Mouse (Mus musculus) liver, postnatal 0 days (tissue): ENCODE data around the gene Kat6b. TPM values are rescaled to one million over a fixed set of nuclear protein-coding genes. Genes with fewer than 3 reads are reported as not detected.

Experiments
- ATAC-seq: fragments of 200-750 bp; cut with Nextera tagmentation; 2 replicates; pipeline ENCODE4 v1.8.0; 2017; ENCODE audit warnings: mild to moderate bottlenecking, moderate library complexity
- DNase-seq: peaks from one replicate; pipeline ENCODE4 v3.0.0-alpha.2; 2016
- H3K27ac ChIP-seq: fragments of 300-500 bp; sonication (generic); 2 replicates; pipeline ENCODE4 v1.5.1; 2014; ENCODE audit warnings: antibody characterized with exemption, moderate library complexity, mild to moderate bottlenecking, low read depth
- H3K27me3 ChIP-seq: fragments of 300-500 bp; sonication (generic); 2 replicates; pipeline ENCODE4 v1.6.1; 2014; ENCODE audit warnings: low read length, control low read depth, mixed read lengths; ENCODE audit not compliant: insufficient read depth
- H3K36me3 ChIP-seq: fragments of 300-500 bp; sonication (generic); replicated peaks from 2 replicates; pipeline ENCODE4 v1.6.1; 2014; ENCODE audit warnings: mild to moderate bottlenecking, control low read depth, low read length, moderate library complexity, mixed read lengths; ENCODE audit not compliant: insufficient read depth
- H3K4me1 ChIP-seq: fragments of 300-500 bp; sonication (generic); 2 replicates; pipeline ENCODE4 v1.6.1; 2014; ENCODE audit warnings: antibody characterized with exemption, mild to moderate bottlenecking, control low read depth; ENCODE audit not compliant: insufficient read depth
- H3K4me2 ChIP-seq: fragments of 300-500 bp; sonication (generic); 2 replicates; pipeline ENCODE4 v1.6.1; 2014; ENCODE audit warnings: low read depth, mild to moderate bottlenecking, low read length, moderate library complexity, mixed read lengths
- H3K4me3 ChIP-seq: fragments of 300-500 bp; sonication (generic); 2 replicates; pipeline ENCODE4 v1.5.1; 2014; ENCODE audit warnings: low read depth, low read length
- H3K9ac ChIP-seq: fragments of 300-500 bp; sonication (generic); replicated peaks from 2 replicates; pipeline ENCODE4 v1.6.1; 2014; ENCODE audit warnings: mild to moderate bottlenecking, moderate library complexity
- H3K9me3 ChIP-seq: fragments of 300-500 bp; sonication (generic); 2 replicates; pipeline ENCODE4 v1.6.1; 2016; ENCODE audit warnings: mild to moderate bottlenecking, control low read depth, low read length, mixed read lengths
- CTCF ChIP-seq: sonication (generic); IDR thresholded peaks from 2 replicates; pipeline ENCODE4 v1.5.1; 2016; ENCODE audit warnings: antibody characterized with exemption, low read depth
- EP300 ChIP-seq: IDR thresholded peaks from 2 replicates; pipeline ENCODE4 v1.6.1; 2016; ENCODE audit warnings: antibody characterized with exemption, low read depth, mild to moderate bottlenecking
- WGBS: fragments of 180-500 bp; shearing (Covaris S2); extraction: QIAGEN DNeasy Blood & Tissue Kit; methylation state at CpG from one replicate; pipeline ENCODE4 v1.1.7; 2014; ENCODE audit not compliant: insufficient replicate concordance; 5-methylcytosine and 5-hydroxymethylcytosine counted together
- polyA plus RNA-seq: library from polyadenylated mRNA; unstranded; fragments of >200 nt; fragmentation: Nextera tagmentation; extraction: Ambion mirVana; gene quantifications from 2 replicates; pipeline ENCODE4 v1.2.1, GENCODE M21; 2015

Gene Kat6b
- polyA plus RNA-seq, 1 experiment from 2014 or later = 1.5 TPM

- Histone ChIP-seq H3K9ac (peak overlapping the region; percentile 84), H3K4me2 (peak overlapping the region; percentile 98), H3K27me3 (no peaks in the 10 kb centered on the region), H3K9me3 (no peaks in the 10 kb centered on the region), H3K4me1 (peaks cover 20% of the 10 kb centered on the region), H3K27ac (peak overlapping the region; percentile 97), H3K4me3 (peak overlapping the region; percentile 76), H3K36me3 (no peaks in the 10 kb centered on the region)
- TF ChIP-seq EP300 (peak; percentile 75), CTCF (peak; percentile 33)
- peak; percentile 99 for DNase-seq
- peak; percentile 94 for ATAC-seq
- WGBS = 4% methylated on average over 64 of the region's 75 CpGs
These were observed 19.2 kb downstream of the Kat6b start for GRCm38 (mm10) chr14:21500154-21501047.

DNA sequence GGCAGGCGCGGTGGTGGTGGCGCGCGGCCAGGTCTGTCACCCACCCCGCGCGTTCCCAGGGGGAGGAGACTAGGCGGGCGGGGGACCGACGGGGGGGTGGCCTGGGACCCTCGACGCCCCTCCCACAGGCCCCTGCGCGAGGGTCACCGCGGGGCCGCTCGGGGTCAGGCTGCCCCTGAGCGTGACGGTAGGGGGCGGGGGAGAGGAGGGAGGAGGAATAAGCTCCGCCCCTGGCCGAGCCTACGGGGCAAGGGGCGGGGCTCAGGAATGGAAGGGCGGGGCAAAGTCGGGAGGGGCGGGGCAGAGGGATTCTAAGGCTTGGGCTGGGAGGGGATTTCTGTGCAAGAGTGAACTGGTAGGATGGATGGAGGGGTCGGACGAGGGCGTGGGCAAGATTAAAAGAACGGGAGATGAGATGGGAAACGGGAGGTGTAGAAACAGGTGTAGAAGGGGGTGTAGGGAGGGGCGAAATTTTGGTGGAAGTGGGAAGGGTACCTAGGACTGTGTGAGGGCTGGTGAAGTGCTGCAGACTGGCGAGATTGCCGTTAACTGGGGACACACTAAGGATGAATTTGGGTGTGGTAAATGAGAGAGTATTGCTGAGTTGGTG is 19.9 kb downstream of the Kat6b start:
- Histone ChIP-seq H3K9ac (peak overlapping the region; percentile 84), H3K36me3 (no peaks in the 10 kb centered on the region), H3K27me3 (no peaks in the 10 kb centered on the region), H3K4me2 (peak overlapping the region; percentile 98), H3K4me1 (peaks cover 20% of the 10 kb centered on the region), H3K9me3 (no peaks in the 10 kb centered on the region), H3K4me3 (peak overlapping the region; percentile 76), H3K27ac (peak overlapping the region; percentile 97)
- TF ChIP-seq CTCF (peak; percentile 42), EP300 (no peak)
- 2% methylated on average over 28 of the region's 38 CpGs for WGBS
- DNase-seq (peak; percentile 92), ATAC-seq (peak; percentile 64)

DNA sequence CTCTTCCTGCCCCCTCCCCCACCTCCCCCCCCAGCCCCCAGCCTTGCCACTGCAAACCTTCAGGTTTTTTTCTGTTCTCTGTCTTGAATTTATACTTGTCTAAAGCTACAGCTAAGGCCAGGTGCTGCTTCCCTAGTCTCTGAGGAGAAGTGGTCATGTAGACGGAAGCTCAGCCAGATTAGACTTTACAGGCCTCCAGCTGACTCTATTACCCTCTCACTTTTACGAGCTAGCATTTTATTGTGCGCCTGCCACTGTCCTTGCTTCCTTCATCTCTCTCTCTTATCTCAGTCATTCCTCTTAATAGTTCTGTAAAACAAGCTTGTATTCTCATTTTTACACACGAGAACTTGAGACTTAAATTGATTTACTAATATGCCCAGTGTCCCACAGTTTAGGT is 23.8 kb downstream of the Kat6b start:
- ATAC-seq (no peak), DNase-seq (no peak)
- TF ChIP-seq CTCF (no peak), EP300 (no peak)
- Histone ChIP-seq H3K9ac (no peak overlapping the region), H3K9me3 (no peaks in the 10 kb centered on the region), H3K4me3 (no peak overlapping the region), H3K27me3 (no peaks in the 10 kb centered on the region), H3K4me2 (no peak overlapping the region), H3K27ac (no peak overlapping the region), H3K4me1 (peaks cover 24% of the 10 kb centered on the region), H3K36me3 (no peaks in the 10 kb centered on the region)
- 46% methylated on average over 4 of the region's 4 CpGs for WGBS

GRCm38 (mm10) chr14:21507046-21507445 is 25.8 kb downstream of the Kat6b start:
- 75% methylated on average over 5 of the region's 5 CpGs for WGBS
- H3K4me2 ChIP-seq = no peak overlapping the region
- no peaks in the 10 kb centered on the region for H3K9me3 ChIP-seq
- H3K4me3 ChIP-seq = no peak overlapping the region
- no peak overlapping the region for H3K9ac ChIP-seq
- no peak overlapping the region for H3K27ac ChIP-seq
- peaks cover 16% of the 10 kb centered on the region for H3K4me1 ChIP-seq
- ATAC-seq (no peak), DNase-seq (no peak)
- no peaks in the 10 kb centered on the region for H3K27me3 ChIP-seq
- no peaks in the 10 kb centered on the region for H3K36me3 ChIP-seq
- TF ChIP-seq EP300 (no peak), CTCF (no peak)

GRCm38 (mm10) chr14:21509111-21509905 is 28.1 kb downstream of the Kat6b start:
- no peak overlapping the region for H3K4me2 ChIP-seq
- H3K9ac ChIP-seq = no peak overlapping the region
- no peaks in the 10 kb centered on the region for H3K9me3 ChIP-seq
- ATAC-seq (no peak), DNase-seq (no peak)
- H3K27me3 ChIP-seq = no peaks in the 10 kb centered on the region
- no peak overlapping the region for H3K4me3 ChIP-seq
- WGBS = 64% methylated on average over 3 of the region's 3 CpGs
- no peaks in the 10 kb centered on the region for H3K36me3 ChIP-seq
- TF ChIP-seq EP300 = no peak
- no peak for TF ChIP-seq CTCF
- H3K27ac ChIP-seq = no peak overlapping the region
- peaks cover 10% of the 10 kb centered on the region for H3K4me1 ChIP-seq

- Histone ChIP-seq H3K27ac (no peak overlapping the region), H3K36me3 (no peaks in the 10 kb centered on the region), H3K27me3 (no peaks in the 10 kb centered on the region), H3K9ac (no peak overlapping the region), H3K9me3 (no peaks in the 10 kb centered on the region), H3K4me2 (no peak overlapping the region), H3K4me3 (no peak overlapping the region), H3K4me1 (peaks cover 5% of the 10 kb centered on the region)
- WGBS = 83% methylated on average over 6 of the region's 6 CpGs
- DNase-seq (no peak), ATAC-seq (no peak)
- no peak for TF ChIP-seq CTCF
- no peak for TF ChIP-seq EP300
These were observed 30.2 kb downstream of the Kat6b start for GRCm38 (mm10) chr14:21511438-21511837.
